Mouse (Mus musculus) right cerebral cortex, adult 18-20 months (tissue): ENCODE data around the gene Ly6g6e.
A peak's percentile ranks its signal among the peaks of the same experiment; 100 is the strongest.

Experiments
- DNase-seq: peaks from one replicate; pipeline ENCODE4 v3.0.0; 2022; ENCODE audit warnings: mixed read lengths

The Ly6g6e gene

DNA sequence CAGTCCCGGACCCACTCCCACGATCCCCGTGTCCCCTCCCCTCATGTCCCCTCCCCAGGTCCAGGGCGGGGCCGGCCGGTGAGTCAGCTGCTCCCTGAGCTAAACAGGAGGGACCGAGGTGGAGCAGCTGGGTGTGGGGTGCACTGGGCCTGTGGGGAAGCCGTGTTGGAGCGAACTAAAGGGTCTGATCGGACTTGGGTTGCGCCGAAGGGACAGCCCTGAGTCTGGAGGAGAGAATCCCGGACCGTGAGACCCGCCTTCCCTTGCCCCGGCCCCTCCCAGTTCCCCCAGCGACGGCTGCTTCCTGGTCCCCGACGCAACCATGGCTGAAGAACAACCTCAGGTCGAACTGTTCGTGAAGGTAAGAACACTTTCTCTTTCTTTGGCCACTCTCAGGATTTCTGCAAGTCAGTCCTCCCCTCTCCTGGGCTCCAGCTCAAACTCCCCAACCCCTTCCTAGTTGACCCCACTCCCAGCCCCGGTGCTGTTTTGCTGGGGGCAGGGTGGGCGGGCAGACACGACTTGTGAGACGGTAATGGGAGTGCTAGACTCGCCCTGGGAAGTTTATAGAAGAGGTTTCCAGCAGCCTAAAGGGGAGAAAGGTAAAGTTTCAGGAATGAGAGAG is 26.5 kb upstream of the Ly6g6e start:
- DNase-seq: no peak

DNA sequence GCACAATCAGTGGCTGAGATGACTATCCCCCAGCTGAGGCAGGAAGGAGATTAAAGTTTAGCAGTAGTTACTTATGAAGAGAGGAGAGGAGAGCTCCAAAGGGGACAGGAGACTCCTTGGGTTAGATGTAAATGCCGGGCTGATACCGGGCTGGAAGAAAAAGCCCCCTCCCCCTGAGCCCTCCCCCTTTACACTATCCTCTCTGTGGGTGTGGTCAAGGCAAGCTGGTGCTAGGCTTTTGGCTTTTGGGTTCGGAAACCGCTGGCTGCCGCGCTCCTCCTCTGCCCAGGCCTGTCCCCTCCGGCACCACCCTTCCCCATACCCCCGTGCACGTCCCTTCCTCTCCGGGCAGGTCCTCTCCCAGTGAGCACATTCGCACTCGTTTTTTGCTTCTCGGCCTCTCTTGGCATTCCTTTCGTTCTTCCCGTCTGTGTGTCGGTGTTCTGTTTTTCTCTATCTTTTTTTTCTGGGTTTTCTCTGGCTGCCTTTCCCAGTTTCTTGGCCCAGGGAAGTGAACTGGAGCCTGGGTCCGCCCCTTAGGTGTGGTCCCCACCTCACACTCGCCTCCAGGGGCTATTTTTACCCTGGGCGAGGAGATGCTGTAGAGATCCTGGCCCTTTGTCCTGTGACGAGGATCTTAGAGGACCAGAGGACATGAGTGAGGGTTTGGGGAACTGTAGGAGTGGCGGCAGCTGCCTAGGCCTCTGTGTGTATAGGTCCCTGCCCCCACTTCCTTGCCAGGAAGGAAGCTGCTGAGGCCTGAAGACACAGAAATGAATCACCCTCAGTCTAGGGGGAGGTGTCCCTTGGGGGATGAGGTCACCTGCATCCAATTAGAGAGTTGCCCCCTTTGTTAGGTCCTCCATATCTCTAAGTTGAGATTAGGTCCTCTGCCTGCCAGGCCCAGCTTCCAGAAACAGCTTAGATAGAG is 25.3 kb upstream of the Ly6g6e start:
- DNase-seq: no peak

DNA sequence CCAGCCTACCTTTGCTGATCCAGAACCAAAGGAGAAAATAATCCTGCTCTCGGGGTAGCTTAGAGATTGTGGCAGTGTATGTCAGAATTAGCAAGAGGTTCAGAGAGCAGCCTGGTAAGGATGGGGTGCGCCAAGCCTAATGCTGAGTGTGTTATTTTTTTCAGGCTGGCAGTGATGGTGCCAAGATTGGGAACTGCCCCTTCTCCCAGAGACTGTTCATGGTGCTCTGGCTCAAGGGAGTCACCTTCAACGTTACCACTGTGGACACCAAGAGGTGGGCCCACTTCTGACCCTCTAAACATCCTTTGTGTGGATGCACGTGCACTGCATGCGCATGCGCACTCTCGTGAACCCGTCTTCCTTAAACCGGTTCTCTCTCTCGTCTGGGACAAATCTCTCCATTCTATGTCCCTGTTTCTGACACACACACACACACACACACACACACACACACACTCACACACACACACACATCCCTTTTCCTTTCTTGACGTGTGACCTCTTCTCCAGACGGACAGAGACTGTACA is 24.4 kb upstream of the Ly6g6e start:
- no peak for DNase-seq

DNA sequence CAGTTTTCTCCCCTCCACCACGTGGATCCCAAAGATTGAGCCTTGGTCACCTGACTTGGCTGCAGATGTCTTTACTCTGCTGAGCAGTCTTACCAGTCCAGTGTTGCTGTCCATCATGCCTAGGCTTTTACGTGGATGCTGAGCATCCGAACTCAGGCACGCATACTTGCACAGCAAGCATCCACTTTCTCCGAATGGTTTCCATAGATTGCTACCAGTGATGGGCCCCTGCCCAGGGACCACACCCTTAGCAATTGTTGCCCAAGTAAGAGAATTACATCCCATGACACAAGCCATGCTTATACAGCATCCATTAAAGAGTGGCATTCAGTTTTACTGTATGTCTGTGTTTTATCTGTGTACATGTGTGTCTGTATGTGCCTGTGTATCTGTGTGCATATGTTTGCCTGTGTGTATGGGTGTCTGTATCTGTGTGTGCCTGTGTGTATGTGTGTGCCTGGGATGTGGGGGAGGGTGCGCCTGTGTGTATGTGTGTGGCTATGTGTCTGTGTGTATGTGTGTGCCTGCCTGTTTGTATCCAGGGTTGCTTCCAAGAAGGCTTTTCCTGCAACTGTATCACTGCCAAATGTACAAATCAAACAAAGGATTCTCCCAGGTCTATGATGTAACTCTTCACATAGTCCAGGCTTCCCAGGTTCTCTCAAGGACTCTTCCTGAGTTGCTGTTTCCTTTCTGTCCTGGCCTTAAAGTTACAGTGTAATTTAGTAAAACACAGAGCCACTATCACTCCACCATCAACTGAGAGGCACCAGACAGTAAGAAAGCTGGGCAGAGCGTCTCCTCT is 20.8 kb upstream of the Ly6g6e start:
- no peak for DNase-seq

DNA sequence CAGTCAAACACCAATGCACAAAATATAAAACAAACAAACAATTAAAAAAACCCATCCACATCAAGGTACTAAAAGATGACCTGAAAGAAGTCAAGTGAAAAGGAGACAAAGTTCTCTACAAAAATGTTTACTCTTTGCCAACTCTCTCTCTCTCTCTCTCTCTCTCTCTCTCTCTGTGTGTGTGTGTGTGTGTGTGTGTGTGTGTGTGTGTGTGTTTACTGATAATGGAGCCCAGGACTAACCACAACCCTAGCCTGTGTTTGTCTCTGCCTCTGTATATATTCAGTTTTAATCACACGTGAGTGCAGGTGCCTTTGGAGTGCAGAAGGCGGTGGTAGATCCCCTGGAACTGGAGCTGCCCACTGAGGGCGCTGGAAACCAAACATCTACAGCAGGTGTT is 19.6 kb upstream of the Ly6g6e start:
- no peak for DNase-seq

DNA sequence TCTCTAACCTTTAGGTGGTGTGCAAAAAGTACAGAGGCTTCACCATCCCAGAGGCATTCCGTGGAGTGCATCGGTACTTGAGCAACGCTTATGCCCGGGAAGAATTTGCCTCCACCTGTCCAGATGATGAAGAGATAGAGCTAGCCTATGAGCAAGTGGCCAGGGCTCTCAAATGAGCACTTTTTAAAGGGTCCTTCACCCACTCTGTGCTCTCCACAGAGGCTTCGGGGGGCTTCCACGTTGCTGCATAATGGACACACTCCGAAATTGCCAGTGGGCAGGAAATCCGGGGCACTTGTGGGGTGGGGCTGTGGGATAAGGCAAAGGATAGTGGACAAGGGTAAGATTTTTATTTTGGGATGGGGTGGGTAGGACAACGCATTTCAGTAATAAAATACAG is 18.4 kb upstream of the Ly6g6e start:
- no peak for DNase-seq

DNA sequence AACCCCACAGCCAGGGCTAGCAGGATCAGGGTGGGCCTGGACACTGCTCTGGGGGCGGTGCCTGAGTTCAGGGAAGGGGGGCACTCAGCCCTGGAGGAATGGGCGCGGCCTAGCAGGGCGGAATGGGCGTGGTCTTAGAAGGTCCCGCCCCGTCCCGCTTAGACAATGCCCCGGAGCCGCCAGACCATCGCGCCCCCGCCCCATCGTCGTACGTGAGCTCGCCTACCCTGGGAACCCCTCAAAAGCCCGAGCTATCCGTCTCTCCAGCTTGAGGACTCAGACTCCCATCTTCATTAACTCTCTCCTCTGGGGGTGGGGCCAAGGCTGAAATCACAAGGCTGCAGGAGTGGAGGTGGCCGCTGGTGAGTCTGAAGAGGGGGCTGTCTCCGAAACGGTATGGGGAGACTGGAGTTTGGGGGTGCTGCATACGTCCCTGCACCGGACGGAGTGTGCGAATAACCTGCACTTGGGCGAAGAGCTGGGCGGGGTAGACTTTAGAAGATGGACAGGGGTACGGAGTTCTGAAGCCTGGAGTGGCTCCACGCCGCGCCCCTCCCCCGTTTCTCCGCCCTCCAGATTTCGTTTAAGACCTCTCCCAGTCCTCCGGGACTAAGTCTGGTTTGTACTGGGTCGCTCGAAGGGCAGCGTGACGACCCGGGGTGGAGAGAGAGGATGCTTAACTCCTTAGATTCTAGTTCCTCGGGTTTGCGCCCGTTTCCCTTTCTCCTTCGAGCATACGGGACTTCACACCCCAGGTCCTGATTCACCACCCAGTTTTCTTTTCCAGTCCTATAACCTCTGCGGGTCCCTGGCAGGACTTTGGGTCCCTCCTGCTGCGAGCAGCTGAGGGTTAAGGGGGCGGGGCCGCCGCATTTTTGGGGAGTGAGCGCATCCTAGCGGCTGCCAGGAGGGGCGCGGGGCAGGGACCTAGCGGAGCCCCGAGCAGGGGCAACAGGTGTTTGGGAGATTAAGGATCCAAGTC is 17.5 kb upstream of the Ly6g6e start, which contains the start of gene Ddah2:
Gene Ddah2 (plus strand): TSS at position 125 of the 982 bp plus-strand sequence.
- DNase-seq: peak; percentile 61

DNA sequence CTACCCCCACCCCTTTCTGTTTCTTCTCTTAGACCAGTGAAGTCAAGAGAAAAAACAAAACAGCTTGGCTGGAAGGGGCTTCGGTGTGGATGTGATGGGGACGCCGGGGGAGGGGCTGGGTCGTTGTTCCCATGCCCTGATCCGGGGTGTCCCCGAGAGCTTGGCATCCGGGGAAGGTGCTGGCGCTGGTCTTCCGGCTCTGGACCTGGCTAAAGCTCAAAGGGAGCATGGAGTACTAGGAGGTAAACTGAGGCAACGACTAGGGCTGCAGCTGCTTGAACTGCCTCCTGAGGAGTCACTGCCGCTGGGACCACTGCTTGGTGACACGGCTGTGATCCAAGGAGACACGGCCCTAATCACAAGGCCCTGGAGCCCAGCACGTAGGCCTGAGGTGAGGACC is 16.6 kb upstream of the Ly6g6e start:
- DNase-seq: no peak

DNA sequence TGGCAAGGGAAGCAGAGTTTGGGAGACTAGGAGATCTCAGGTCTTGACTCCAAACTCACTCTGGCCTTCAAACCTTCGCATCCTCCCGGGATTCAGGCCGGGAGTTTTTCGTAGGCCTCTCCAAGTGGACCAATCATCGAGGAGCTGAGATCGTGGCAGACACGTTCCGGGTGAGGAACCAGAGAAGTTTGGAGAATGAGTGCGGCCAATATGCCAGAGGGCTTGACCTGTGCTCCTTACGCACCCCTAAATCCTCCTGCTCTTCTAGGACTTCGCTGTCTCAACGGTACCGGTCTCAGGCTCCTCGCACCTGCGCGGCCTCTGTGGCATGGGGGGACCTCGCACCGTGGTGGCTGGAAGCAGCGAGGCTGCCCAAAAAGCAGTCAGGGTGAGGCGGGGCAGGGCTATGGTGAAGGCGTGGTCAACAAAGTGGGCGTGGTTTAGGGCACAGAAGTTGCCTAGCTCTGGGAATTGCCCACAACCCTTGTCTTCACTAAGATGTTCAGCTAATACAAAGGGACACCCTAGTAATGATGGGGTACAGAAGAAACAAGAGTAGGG is 15.9 kb upstream of the Ly6g6e start:
- DNase-seq: no peak

DNA sequence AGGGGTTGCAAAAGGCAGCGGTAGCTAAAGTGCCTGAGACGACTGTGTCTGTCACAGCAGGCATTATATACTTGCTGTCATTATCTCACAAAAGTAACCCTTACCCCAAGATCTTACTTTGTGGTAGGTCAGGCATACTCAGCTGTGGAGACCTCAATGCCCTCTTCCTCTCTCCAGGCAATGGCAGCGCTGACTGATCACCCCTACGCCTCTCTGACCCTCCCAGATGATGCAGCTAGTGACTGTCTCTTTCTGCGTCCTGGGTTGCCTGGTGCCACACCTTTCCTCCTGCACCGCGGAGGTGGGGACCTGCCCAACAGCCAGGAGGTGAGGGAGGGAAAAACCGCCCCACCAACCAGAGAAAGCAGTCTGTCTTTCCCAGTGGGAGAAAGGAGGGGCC is 15.4 kb upstream of the Ly6g6e start:
- DNase-seq: no peak

DNA sequence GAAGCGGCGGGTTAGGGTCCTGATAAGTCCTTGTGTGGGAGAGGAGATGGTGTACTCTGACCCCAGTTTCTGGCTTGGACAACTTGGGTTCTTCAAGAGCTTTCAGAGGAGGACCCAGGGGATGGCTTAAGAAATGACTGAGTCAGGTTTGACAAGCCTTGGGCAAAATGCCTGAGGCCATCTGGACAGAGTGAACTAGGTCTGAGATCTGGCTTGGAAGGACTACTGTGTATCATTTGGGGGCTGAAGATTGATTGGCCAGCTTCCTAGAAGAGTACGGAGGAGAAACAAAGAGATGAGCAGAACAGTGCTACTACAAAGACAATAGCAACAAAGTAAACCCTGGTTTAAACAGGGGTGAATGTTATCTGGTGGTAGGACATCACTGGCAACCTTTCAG is 13.2 kb upstream of the Ly6g6e start:
- no peak for DNase-seq

DNA sequence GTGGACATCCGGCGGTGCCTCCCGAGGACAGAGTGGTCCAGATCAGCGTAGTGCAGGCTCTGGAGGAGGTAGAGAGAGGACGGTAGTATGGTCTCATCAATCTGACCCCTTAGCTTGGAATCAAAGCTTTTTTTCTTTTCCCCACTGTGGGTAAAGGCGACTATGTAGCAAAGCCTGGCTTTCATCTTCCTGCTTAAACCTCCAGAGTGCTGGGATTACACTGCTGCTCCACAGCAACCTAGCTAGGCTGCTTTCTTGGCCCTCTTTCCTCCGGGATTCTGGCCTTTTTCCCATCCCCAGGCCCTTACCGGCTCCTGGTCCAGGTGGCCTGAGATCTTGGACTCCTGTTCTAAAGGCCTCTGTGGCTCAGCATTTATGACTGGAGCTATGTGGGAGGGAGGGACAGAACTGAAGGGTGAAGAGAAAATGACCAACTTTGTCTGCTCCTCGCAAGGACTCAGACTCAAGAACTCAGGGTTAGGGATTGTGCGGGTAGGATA is 12.3 kb upstream of the Ly6g6e start:
- no peak for DNase-seq

DNA sequence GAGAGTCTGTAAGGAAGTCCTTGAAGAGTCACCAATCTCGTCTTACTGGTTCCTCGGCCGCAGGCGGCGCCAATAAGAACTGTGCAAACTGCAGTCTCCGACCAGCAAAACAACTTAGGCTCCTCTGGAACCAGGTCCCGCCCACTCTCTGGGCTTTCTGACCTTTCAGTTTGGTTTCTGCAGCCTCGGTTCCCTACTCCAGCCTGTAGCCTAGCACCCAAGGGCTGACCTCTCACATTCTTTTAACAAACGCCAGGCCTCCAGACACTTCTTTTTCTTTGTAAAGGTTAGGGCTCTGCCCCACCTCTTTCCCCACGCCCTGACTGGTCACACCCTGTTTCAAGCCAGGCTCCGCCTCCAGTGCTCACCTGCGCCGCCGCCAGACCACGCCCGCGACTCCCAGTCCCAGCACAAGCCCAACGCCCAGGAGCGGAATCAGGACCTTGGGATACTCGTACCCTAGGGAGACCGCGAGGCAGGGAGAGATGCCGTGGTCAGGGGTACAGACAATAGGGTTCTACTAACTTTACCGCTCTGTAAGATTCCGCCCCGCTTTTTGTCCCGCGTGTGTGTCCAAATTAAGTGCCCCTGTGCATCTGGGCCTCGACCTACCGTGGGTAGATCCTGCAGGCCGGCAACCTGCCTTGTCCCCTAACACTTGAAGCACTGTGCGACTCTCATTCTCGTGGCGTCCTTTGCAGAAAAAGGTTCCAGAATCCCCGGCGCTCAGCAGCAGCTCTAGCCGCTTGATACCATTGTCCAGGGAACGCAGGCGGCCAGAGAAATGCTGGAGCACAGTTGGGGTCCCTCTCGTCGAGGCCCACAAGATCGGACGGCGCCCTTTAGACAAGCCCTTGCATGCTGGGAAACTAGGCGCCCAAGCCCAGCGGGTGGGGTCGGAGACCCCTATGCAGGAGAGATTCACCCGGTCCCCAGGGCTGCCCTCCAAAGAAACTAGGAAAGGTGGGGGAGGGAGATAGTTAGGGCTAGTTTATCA is 11.5 kb upstream of the Ly6g6e start, which contains the start of gene Ly6g6c:
Gene Ly6g6c (plus strand): TSS at position 438 of the 997 bp plus-strand sequence.
- no peak for DNase-seq

DNA sequence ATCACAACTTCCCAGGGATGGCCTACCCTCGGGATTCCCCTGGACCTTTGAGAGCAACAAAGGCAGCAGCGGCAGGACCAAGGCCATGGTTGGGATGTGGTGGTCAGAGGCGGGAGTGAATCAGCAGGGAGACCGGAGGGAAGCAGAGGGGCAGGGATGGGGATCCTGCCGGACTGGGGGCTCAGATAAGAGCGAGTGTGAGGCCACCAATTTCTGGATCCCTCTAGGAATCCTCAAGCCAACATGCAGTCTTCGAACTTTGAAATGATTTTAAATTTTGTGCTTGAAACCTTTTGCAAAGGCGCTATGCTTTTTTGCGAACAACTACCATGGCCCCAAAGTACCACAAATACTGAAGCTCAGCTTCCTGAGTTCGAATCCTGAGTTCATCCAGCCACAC is 10.6 kb upstream of the Ly6g6e start, which contains the start of gene Mpig6b:
Gene Mpig6b (minus strand): TSS at position 101 of the 400 bp plus-strand sequence.
- DNase-seq: no peak

DNA sequence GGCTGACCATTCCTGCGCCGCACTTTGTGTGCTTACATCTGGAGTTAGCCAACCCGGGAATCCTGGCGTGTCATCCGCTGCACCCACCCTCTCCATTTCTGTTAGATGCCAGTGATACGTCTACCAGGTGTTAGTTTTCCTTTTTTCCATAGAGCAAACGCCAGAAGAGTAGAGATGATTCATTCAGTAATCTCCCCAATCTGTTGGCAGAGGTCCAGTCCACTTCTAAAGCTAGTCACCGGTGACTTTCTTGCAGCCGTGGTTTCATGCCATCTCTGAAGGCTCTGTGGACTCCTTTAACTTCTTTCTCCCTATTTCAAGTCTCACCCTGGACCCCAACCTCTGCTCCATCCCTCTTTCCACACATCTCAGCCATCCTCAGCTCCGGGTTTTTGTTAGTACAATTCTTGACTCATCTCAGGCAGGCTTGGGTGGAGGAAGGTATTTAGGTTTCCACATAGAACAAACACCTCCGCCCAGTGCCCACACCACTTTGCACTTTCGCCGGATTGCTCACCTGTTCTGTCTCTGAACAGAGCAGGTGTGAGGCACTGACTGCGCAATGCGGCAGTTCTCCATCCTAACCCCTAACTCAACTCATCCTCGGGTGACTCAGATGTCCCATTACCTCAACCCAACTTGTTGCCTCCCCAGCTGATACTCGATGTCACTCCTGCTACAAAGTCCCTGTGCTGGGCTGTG is 8.3 kb upstream of the Ly6g6e start:
- DNase-seq: no peak

DNA sequence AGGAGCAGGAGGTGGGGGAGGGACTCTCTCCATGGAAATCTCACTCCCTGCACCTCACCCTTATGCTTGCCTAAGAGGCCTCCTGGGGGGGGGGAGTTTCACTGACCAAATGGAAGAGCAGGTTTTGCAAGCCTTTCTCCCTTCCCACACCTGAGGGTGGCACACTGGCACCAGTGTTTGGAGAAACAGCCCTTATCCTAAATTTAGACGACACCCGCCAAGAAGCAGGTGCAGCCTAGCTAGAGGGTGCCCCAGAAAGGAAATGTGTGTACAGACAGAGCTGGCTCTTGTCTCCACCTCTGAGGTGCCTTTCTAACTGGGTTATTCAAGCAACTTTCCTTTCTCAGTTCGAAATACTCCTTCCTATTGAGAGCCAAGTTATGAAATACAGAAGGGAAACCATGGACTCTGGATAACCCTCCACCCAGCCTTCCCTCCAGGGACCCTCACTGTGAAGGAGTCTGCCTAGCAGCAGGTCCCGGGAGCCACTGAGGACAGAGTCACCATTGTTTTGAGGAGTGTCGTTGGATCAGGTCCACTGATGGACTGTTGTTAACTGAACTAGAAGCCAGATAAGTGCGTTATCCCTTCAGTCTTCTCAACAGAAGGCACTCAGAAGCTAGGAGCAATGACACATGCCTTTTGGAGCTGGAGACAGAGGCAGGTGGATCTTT is 6.0 kb upstream of the Ly6g6e start:
- no peak for DNase-seq

DNA sequence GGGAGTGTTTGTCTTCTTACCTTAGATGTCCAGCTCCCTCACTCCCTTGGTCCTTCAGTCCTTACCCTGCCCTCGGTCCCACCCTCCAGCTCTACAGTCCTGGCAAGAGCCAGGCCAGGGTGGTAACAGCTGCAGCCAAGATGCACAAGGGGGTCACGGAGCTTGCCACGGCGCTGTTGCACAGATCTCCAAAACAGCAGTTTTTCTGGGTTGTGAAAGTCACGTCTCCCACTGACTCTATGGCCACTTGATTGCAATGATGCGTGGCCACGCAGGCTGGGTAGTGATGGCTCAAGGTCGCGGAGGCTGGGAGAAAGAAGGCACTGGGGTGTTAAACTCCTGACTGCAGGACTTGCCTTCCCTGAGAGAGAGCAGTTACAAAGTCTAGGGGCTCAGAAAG is 5.2 kb upstream of the Ly6g6e start:
- DNase-seq: no peak

DNA sequence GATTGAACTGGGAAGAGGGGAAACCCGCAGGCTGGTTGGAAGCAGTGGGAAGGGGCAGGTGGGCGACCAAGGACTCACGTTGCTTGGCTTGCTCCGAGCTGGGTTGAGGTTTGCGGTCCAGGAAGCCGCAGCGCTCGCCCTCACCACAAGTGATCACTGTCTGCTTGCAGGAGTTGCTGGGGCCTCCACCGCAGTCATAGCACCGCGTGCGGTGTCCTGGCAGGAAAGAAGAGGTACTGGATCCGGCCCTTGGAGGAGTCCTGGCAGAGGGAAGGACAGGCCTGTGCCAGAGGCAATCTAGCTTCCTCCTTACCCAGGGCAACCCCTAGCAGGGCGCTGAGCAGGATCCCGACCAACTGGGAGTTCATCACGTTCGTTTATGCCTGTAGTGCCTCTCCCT is 2.6 kb upstream of the Ly6g6e start:
- no peak for DNase-seq

DNA sequence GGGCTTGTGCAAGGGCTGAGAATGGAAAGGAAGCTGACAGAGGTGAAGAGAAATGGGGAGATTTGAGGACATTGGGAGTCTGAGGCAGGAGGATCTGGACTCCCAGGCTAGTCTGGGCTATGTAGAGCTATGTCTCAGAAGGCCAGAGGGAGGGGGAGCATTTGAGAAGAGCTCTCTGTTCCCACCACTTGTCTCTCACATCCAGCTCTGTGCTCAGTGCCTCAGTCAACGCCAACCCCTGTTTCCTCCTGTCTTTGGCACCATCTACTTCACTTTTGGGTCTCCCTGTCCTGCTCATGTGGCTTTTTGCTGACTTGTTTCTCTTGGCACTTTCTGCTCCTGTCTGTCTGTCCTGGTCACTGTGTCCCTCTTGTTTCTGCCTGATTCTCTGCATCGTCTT is 583 bp downstream of the Ly6g6e start:
- no peak for DNase-seq
